Mouse (Mus musculus) thymus, postnatal 10 days (tissue): ENCODE results near the gene Ttll6.

Experiments used
- DNase-seq, 2 experiments: peaks; one replicate each; pipeline ENCODE4 v3.0.0; 2021; ENCODE audit warnings: low spot score in 2 of 2

The Ttll6 gene

DNA sequence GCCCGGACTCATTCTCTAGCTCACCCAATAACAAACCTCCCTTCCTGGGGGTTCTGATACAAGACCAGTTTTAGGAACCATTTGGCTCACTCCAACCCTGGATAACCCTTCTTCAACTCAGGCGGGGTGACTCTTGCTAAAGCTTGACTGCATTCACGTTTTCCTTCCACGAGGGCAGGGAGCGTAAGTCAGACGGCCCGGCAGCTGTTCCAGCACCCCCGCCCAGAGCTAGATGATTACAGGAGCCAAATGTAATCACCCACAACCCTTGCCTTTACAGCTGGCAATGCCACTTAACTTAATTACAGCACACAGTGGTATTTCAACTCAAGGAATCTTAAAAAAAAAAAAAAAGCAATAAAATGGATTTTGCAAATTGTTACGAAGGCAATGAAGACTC, 34.5 kb downstream of the Ttll6 start:
- no peak for DNase-seq

DNA sequence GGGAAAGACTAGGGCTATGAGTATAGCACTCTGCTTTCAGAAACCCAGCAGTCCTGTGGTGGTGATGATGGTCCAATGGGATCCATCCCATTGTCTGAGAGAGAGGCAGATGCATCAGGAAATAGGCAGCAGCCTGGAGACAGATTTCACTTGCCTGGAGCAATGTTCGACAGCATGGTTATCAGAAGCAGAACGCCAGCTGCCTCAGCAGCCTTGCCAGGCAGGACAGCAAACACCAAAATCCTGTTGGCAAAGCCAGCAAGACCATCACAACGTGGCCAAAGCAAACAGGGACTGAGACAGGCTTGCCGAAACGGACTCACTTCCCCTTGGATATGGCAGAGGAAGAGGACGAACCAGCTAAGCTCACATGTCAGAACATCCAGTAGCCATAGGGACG, 35.4 kb downstream of the Ttll6 start:
- no peak for DNase-seq

DNA sequence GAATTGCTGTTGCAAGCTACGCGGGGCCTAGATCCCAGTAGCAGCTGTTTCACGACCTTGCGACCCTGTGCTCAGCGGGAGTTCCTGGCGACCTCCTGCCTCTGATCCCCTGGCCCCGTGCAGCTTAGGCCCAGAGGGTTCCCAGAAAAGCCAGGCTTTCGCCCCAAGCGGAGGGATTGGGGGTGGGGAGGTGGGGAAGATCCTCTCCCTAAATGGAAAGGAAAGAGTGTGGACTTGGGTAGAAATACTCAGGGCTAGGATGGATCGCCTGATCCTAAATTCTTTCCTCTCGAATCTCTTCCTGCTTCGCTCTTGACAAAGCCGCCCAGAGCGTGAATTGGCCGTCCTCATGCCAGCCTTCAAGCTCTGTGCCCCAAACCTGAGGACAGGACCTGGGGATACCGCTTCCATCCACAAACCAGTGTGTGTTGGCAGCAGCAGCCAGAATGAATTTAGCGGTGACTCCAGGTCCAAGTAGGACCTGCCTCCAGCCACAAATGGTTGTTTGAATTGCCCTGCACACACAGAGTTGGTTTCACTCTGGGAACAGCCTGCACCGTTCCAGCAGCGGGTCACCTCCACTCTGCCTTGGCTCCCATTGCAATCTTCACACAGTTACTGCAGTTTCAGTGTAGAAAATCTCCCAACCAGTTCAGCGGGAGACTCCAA, 37.3 kb downstream of the Ttll6 start:
- DNase-seq: no peak

DNA sequence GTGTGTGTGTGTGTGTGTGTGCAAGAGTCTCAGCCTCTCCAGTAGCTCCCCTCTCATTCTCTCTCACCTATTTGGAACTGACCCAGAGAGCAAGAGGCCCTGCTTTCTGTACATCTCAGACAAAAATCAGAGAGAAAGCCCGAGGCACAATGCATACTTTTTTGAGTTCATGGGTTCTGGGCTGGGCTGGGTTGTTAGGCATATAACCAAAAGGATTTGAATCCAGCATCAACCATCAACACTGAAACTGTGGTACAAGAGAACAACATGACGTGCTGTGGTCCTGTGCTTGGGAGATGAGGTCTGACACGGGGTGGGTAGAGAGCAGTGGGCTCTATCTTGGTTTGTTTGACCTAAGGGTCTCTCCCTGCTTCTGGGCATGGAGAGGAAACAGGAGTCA, 38.0 kb downstream of the Ttll6 start:
- DNase-seq: no peak

DNA sequence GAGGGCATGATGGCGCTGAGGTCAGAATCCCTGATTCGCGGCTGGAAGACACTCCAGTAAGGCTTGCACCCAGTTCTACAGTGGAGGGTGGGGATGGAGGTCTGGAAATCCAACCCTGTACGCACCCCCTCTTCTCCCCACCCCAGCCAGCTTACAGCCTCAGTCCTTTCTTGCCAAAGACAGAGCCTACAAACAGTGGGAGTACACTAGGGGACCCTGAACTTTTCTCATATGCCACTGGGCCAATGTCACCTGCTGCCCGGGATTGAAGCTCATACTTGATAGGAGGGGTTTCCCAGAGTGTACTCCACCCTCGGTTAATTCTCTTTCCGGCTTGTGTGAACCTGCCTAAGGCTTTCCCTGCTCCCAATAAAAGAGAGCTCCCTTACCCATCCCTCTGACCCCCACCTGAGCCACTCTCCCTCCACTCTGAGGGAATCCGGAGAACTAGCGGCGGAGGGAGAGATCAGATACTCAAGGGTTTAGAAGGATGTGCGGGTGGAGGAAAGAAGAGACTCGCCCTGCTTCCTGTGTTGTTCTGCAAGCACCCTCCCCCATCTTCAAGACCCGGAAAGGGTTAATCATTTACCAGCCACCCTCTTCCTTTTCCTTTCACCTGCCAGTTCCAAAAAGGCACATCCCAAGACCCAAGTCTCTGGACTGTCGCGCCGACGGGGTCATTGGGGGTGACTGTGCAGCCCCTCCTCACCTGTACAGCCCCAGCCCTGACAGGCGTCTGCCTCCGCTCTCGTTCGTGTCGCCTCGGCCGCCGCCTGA, 39.1 kb downstream of the Ttll6 start:
- DNase-seq: no peak

DNA sequence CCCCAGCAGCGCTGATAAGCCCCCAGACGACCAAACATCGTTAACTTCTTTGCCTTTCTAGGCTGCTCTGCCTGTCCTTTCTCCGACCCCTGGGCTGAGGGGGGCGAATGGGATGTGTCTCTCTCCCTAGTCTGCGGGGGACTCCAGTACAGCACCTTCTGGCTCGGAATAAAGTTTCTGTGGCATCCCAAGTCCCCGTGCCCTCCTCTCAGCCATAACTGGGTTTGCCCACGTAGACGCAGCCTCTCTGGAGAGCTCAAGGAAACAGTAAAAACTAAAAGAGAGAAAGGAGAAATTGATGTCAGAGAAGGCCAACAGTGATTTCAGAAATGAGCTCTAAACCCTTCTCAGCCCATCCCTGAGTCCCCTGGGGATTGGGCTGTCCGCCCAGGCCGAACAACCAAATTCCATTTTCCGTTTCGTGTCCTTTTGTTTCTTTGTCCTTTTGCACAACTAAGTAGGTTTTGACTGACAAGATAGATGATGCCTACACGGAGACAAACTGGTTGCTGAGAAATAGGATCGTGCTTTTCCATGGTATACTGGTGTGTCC, 39.8 kb downstream of the Ttll6 start:
- DNase-seq: no peak

DNA sequence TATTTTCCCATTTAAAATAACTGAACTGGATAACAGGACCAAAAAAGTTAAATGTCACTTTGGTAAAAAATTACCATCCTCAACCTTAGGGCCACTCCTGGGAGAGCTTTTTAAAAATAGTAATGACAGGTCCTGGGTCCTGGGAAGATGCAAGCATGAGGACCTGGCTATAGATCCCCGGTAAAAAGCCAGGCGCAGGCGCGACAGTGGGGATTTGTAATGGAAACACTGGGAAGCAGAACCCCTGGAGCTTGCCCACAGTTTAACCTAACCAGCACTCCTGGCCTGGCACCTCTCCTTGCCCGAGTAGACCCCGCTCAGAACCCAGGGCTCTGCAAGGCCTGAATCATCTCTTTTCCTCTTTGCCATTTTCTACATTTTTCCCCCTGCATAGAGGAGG, 41.3 kb downstream of the Ttll6 start:
- DNase-seq: no peak

DNA sequence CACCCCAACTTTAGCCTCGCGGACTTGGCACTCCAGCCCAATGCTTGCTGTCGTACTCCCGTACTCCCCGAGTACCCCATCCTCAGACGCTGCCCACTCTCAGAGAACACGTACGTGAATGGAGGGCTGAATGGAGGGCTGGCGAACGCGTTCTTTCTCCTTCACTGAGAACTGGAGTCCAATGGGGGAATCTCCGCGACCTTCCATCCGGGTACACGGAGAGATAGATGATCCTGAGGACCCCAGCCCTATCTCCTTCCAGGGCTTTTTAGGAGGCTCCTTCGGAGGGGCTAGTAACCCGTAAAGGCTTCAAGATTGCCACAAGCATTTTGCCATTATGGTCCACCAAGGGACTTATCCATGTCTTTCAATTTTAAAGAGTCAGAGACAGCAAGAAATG, 41.9 kb downstream of the Ttll6 start:
- no peak for DNase-seq

DNA sequence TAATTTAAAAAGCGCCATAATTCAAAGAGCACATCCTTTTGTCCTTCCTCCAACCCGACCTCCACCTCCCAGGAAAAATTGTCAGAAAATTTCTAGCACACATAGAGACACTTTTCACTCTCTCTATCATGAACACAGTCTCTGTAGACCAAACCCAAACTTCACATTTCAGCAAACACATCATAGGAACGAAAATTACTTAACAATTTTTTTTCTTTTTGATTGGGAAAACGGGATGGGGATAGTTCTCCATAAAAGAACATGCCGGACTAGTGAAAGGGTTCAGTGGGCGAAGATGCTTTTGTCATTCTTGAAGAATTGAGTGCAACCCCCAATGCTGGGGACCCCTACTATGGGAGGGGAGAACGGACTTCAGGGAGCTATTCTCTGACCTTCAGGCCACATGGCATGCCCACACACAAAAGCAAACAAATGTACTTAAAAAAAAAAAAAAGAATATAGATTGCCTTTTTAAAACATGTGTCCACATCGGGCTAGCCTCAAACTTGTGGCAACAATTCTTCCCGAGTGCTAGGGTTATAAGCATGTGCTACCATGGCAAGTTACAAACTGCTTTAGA, 42.5 kb downstream of the Ttll6 start:
- no peak for DNase-seq

DNA sequence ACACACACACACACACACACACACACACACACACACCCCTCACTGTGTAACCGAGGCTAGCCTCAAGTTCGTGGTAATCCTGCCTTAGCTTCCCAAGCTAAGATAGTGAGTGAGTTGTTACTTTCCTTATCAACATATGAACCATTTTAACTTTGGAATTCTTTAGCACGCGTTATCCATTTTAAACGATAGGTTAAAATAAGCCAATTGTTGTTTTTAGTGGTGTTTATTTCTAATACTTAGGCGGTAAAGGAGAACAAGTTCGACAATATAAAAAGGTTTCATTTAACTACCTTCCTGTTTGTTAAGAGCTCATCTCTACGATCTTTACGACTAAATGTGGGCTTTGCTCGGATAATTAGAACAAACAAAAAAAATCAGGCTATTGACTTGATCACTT, 43.3 kb downstream of the Ttll6 start:
- DNase-seq: no peak

DNA sequence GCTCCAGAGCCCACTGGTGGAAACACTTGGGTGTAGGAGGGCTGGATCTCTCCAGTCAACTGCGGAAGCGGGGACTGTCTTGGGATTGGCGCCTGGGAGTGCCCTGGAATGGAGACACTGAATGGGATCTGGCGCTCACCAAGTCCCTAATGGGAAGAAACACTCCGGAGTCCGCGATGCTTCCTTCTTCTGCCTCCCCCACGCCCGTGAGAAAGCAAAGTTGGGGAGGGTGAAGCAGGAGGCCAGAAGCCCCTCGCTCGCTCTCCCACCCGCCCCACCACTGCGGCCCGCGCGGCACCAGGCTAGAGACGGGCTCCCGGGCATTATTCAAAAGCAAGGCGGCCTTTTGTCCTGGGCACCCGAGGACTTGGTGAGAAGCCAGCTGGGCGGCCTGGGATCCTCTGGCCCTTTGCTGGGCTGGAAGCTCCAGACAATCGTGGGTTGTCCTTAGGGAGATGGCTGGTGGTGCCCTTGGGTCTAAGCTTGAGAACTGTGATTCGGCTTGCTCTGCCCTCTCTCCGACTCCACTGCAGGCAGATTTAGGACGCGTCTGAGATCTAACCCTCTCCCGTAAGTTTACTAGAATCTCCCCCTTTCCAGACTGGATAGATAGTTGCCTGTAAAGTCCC, 44.1 kb downstream of the Ttll6 start:
- DNase-seq: no peak

DNA sequence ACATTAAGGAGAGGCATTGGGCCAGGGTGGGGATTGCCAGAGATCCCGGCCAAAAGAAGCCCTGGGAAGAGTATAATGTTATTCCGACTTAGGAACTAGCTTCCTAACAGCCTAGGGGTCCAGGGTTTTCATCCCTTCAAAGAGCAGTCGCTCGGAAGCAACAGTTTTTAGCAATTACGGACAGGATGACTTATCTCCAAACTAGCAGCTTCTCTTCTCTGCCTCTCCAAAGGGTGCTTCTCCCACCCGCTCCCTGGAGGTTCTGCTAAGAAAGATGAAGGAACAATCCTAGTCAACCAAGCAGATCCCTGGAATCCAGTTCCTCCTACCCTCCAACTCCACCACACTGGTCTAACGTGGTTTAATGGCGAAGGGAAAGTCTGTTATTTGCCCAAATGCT, 44.8 kb downstream of the Ttll6 start:
- no peak for DNase-seq

DNA sequence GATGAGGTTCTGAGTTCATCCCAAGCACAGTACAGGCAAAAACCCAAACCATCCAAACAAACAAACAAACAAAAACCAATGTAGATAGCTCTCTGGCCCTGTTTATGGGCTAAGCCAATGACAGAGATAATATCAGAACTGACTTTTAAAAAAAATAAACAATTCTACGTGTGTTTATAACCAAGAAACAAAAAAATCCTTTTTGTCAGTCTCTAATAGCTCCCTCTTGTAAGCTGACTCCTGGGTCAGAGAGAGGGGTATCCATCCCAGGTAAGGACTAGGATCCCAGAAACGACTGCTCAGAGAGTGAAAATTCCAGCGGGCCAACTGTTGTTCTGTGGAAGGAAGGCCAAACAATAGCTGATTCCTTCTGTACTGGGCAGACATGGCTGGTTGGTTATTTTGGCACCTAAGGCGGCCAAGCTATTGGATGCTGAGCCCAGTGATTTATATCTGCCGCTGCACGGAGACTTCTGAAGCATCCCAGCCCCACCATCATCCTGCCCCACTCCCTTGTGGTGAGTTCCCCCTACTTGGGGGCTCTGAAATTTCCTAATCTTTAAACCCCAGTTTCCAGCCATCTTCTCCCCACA, 45.4 kb downstream of the Ttll6 start:
- DNase-seq: no peak

DNA sequence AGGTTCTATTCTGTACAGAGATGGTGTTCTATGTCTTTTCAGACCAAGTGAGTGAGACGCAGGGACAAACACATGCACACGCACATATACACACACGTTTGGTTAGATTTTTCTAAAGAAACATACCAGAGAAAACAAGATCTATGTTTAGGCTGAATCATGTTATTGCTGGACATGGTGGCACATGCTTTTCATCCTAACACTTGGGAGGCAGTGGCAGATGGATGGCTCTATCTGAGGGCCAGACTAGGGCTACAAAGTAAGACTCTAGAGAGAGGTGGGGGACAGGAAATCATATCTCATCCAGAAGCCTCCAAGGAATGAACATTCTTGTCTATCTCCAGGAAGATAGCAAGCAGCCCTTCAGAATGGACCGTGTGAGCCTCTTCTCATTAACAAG, 47.5 kb downstream of the Ttll6 start:
- DNase-seq: no peak

DNA sequence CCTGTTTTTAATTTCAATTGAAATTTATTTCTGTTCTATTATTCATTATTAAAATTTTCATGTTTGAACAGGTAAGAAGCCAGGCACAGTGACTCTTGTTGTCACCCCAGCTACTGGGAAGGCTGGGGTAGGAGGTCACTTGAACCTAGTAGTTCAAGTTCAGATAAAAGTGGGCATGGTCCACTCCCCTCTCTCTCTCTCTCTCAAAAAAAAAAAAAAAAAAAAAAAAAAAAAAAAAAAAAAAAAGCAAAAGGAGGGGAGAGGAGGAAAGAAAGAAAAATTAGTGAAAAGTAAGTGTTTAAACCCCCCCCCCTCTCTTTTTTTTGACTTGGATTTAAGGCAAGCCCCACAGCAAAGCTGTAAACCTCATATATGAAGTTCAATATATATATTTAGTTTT, 50.6 kb downstream of the Ttll6 start:
- DNase-seq: no peak

DNA sequence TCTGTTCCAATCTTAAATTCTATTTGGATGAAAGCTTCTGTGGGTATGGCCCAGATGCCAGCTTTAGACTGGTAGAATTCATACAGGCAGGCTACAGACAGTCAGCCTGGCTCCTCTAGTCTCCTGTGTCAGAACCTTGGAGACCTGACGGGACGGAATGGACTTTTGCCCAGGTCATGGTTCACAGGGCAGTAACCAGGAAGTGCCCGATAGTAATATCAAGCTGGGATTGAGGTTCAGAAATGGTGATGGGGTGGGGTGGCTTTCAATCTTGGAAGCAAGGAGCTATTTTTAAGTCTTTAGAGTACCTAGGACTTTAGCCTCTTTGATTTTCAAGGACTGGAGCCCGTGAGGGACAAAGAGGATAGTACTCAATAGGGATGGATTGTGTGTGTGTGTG, 53.7 kb downstream of the Ttll6 start:
- DNase-seq: no peak

DNA sequence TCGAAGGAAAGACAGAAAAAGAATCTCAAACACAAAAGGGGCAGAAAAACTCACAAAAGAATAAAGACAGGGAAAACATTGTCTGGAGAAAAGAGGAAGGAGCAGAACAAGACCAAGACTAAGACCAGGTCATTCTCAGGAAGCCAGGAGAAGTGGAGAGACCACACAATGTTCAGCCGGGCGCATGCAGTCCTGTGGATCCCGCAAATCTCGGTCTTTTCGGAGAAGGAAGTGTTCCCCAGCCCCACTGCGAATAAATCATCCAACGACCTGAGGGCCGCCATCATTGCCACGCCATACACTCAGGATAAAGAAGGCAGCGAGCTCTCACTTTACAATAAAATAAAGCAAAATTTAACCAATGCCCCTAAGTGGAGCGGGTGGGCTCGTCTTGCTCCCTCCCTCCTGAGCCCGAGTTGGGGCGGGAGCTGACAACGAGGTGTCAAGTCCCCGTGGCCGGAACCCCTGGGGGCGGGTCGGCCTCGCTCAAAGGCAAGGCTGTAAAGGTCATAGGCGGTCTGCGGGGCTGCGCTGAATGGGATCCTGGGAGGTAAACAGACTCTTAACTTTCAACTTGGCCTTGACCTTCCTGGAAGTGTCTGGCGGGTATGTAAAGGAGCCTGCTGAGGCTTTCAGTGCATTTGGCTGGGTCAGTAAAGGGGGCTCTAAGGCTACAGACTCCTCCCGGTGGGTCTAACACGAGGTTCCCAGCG, 56.4 kb downstream of the Ttll6 start:
- DNase-seq: no peak

DNA sequence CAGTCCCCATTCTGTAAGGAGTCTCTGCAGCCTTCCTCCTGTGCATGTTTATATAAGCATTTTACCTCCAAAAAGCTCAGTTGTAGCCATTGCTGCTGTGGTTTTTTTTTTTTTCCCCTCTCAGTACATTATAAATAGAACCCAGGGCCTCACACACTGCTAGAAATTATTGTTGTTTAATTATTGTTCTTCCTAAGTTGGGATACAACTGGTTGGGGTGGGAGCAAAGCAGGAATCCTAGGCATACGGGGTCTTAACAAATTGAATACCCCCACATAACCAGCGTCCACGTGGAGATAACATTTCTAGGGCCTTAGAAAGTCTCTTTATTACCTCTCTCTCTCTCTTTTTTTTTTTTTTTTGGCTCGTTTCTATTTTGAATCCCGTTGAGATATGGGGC, 57.5 kb downstream of the Ttll6 start:
- DNase-seq: no peak

DNA sequence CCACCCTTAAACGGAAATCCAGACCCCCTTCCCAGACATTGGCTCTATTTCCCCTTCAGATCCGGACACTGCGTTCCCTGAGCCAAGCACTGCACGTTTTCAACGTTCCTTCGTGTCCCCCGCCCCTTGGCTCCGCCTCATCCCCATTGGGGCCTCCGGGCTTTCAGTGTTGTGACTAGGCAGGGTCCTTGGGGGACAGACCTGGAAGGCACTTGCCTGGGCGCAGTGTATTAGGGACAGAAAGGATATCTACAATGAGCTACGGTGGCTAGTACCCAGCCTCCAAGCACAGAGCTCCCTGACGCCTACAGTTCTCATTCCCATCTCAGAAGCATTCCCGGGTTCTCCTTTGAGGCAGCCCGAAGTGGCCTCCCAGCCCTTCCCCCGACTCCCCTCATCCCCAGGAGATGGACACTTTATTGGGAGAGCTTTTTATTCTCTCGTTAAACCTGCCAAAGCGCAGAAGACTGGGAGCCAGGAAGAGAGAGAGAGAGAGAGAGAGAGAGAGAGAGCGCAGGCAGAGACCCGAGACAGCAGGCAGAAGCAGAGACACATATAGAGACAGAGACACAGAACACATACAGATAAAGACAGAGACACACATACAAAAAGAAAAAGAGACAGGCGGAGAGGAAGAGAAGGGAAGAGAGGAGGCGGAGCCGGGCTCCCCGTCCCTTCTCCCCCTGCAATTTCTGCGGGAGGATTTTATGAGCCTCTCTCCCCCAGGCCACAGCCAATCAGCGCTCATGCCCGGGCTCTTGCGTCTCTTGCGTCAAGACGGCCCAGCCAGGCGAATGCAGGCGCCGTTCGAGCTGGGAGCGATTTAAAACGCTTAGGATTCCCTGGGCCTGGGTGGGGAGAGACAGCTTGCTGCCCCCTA, 60.2 kb downstream of the Ttll6 start, which contains the start of gene Hoxb13:
Gene Hoxb13 (plus strand): TSS at position 796 of the 880 bp plus-strand sequence.
- no peak for DNase-seq

DNA sequence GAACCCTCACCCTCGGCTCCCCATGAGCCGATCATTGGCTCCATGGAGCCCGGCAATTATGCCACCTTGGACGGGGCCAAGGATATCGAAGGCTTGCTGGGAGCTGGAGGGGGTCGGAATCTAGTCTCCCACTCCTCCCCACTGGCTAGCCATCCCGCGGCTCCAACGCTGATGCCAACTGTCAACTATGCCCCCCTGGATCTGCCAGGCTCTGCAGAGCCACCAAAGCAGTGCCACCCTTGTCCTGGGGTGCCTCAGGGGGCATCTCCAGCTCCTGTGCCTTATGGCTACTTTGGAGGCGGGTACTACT, 60.8 kb downstream of the Ttll6 start:
- no peak for DNase-seq
